Mouse (Mus musculus) CH12.LX (cell line): ENCODE results near the gene Cxcr6. TPM values are rescaled to one million over a fixed set of nuclear protein-coding genes. Genes with fewer than 3 reads are reported as not detected.

Experiments
- DNase-seq: peaks from one replicate; pipeline ENCODE4 v3.0.0-alpha.2; 2013; ENCODE audit errors: extremely low read depth
- H3K27ac ChIP-seq: 2 replicates; pipeline ENCODE4 v1.5.1; 2012; ENCODE audit warnings: low read depth, mild to moderate bottlenecking, control low read depth, moderate library complexity; ENCODE audit not compliant: insufficient read depth
- H3K27me3 ChIP-seq: replicated peaks from 2 replicates; pipeline ENCODE3; 2012; ENCODE audit warnings: inconsistent platforms
- H3K36me3 ChIP-seq, 2 experiments: replicated peaks in 1 of 2; 2 replicates each; pipeline versions ENCODE3 to v1.6.1; 2012; ENCODE audit warnings: inconsistent platforms in 1 of 2, low read length in 1 of 2, mild to moderate bottlenecking in 1 of 2, mixed read lengths in 1 of 2, moderate library complexity in 1 of 2; ENCODE audit not compliant: control insufficient read depth in 1 of 2, insufficient read depth in 1 of 2
- H3K4me1 ChIP-seq, 2 experiments: 2 replicates each; pipeline ENCODE4 v1.6.1; 2012; ENCODE audit warnings: inconsistent platforms in 1 of 2, moderate library complexity in 1 of 2; ENCODE audit not compliant: insufficient read depth in 2 of 2, control insufficient read depth in 1 of 2
- H3K4me2 ChIP-seq: 2 replicates; pipeline ENCODE4 v1.6.1; 2012; ENCODE audit warnings: low read depth, mild to moderate bottlenecking, control low read depth; ENCODE audit not compliant: poor library complexity, insufficient read depth, severe bottlenecking
- H3K4me3 ChIP-seq, 3 experiments: fragments of 150-350 bp in 1 of 3; sonication (generic) in 1 of 3; replicated peaks in 1 of 3; 2 replicates each; pipeline versions ENCODE3 to v1.5.1; 2011 to 2012; ENCODE audit warnings: low read depth in 2 of 3, low read length in 2 of 3, mild to moderate bottlenecking in 2 of 3, moderate library complexity in 2 of 3, control low read depth in 1 of 3, improper control_type of control experiment in 1 of 3, inconsistent platforms in 1 of 3, mixed read lengths in 1 of 3; ENCODE audit not compliant: poor library complexity in 1 of 3
- H3K79me2 ChIP-seq: replicated peaks from 2 replicates; pipeline ENCODE4 v1.6.1; 2012; ENCODE audit warnings: mild to moderate bottlenecking, moderate library complexity; ENCODE audit not compliant: control insufficient read depth, poor library complexity, insufficient read depth, severe bottlenecking; ENCODE audit errors: extremely low read depth
- H3K9ac ChIP-seq: 2 replicates; pipeline ENCODE4 v1.6.1; 2012; ENCODE audit warnings: low read depth, mild to moderate bottlenecking, control low read depth, moderate library complexity; ENCODE audit not compliant: insufficient read depth
- H3K9me3 ChIP-seq: replicated peaks from 2 replicates; pipeline ENCODE3; 2012; ENCODE audit warnings: low read length, inconsistent platforms, mixed read lengths
- EP300 ChIP-seq: IDR thresholded peaks from 2 replicates; pipeline ENCODE4 v1.6.1; 2011; ENCODE audit warnings: low read length, improper control_type of control experiment
- ETS1 ChIP-seq: conservative IDR thresholded peaks from 2 replicates; pipeline ENCODE4 v1.6.1; 2012; ENCODE audit warnings: low read depth, mild to moderate bottlenecking, inconsistent platforms, low read length, improper control_type of control experiment, moderate library complexity
- HCFC1 ChIP-seq: IDR thresholded peaks from 2 replicates; pipeline ENCODE4 v1.6.1; 2012; ENCODE audit warnings: low read depth, mild to moderate bottlenecking, inconsistent platforms, low read length, improper control_type of control experiment
- JUN ChIP-seq: IDR thresholded peaks from 2 replicates; pipeline ENCODE4 v1.6.1; 2011; ENCODE audit warnings: low read depth, mild to moderate bottlenecking, low read length, improper control_type of control experiment, moderate library complexity; ENCODE audit not compliant: insufficient read depth
- MAX ChIP-seq: IDR thresholded peaks from 2 replicates; pipeline ENCODE4 v1.6.1; 2011; ENCODE audit warnings: low read length, improper control_type of control experiment
- MEF2A ChIP-seq: IDR thresholded peaks from 2 replicates; pipeline ENCODE4 v1.6.1; 2014; ENCODE audit warnings: low read depth, mild to moderate bottlenecking, inconsistent platforms, low read length, improper control_type of control experiment, borderline replicate concordance
- MXI1 ChIP-seq: IDR thresholded peaks from 2 replicates; pipeline ENCODE4 v1.6.1; 2011; ENCODE audit warnings: mild to moderate bottlenecking, low read depth, low read length, improper control_type of control experiment
- NRF1 ChIP-seq: IDR thresholded peaks from 2 replicates; pipeline ENCODE4 v1.6.1; 2014; ENCODE audit warnings: low read depth, mild to moderate bottlenecking, inconsistent platforms, low read length, improper control_type of control experiment, moderate library complexity
- PAX5 ChIP-seq: IDR thresholded peaks from 2 replicates; pipeline ENCODE4 v1.6.1; 2012; ENCODE audit warnings: low read length, inconsistent platforms, mixed read lengths
- POLR2AphosphoS2 ChIP-seq: IDR thresholded peaks from 2 replicates; pipeline ENCODE4 v1.6.1; 2011; ENCODE audit warnings: low read depth, low read length, improper control_type of control experiment
- RCOR1 ChIP-seq: conservative IDR thresholded peaks from 2 replicates; pipeline ENCODE4 v1.6.1; 2012; ENCODE audit warnings: low read depth, mild to moderate bottlenecking, inconsistent platforms, low read length, improper control_type of control experiment
- SIN3A ChIP-seq: IDR thresholded peaks from 2 replicates; pipeline ENCODE4 v1.6.1; 2012; ENCODE audit warnings: low read length, improper control_type of control experiment, inconsistent platforms
- TBP ChIP-seq: conservative IDR thresholded peaks from 2 replicates; pipeline ENCODE4 v1.6.1; 2011; ENCODE audit warnings: low read depth, low read length, improper control_type of control experiment
- TCF12 ChIP-seq: IDR thresholded peaks from 2 replicates; pipeline ENCODE4 v1.6.1; 2014; ENCODE audit warnings: low read depth, mild to moderate bottlenecking, inconsistent platforms, low read length, improper control_type of control experiment
- USF1 ChIP-seq: IDR thresholded peaks from 2 replicates; pipeline ENCODE4 v1.6.1; 2014; ENCODE audit warnings: low read depth, mild to moderate bottlenecking, inconsistent platforms, low read length, improper control_type of control experiment
- USF2 ChIP-seq: conservative IDR thresholded peaks from 2 replicates; pipeline ENCODE4 v1.6.1; 2011; ENCODE audit warnings: low read depth, low read length, improper control_type of control experiment
- ZKSCAN1 ChIP-seq: IDR thresholded peaks from 2 replicates; pipeline ENCODE4 v1.6.1; 2012; ENCODE audit warnings: low read depth, inconsistent platforms, low read length, improper control_type of control experiment, borderline replicate concordance
- dilution Hi-C: fragments of 300-500 bp; cut with MboI; formaldehyde crosslinking; loops from 2 replicates; pipeline ENCODE4 v1.14.3; 2020; ENCODE audit warnings: low sequenced_read_pairs; ENCODE audit not compliant: extremely low pct_unique_long_range_greater_than_20kb, extremely low pct_ligation_motif_present
- in situ Hi-C: fragments of 300-500 bp; cut with MboI; formaldehyde crosslinking; loops from 3 replicates; pipeline ENCODE4 v1.14.3; 2019; ENCODE audit warnings: low sequenced_read_pairs, low pct_ligation_motif_present, low pct_unique_long_range_greater_than_20kb, mixed read lengths
- polyA plus RNA-seq: library from polyadenylated mRNA; unstranded; fragments of >175 nt; gene quantifications from 2 replicates; pipeline ENCODE4 v1.2.1, GENCODE M21; 2012; ENCODE audit warnings: low read depth; ENCODE audit not compliant: insufficient read length
- total RNA-seq, 2 experiments: library from RNA; depleted of rRNA; stranded (reverse); fragments of 300-350 nt in 1 of 2; fragments of >200 nt in 1 of 2; gene quantifications; 2 replicates each; pipeline ENCODE4 v1.2.3; 2012 to 2014

The Cxcr6 gene
- total and polyA plus RNA-seq, 3 experiments = 0.08 to 1.4 (median 1.0) TPM

DNA sequence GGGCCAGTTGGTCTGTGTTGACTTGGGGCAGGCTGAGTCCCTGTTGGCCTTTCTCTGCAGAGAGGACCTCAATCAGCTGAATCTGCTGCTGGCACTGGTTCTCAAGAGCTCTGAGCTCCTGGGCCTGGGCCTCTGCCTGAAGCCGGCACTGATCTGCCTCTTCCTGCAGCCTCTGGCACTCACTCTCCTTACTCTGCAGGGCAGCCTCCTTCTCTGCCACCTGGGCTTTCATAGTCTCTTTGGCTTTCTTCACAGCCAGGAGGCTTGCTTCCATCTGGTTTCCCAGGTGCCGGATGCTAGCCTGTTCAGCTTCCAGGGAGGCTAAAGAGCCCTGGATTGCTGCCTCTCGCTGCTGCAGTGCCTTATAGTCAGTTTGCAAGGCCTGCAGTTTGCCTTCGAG is 22.6 kb downstream of the Cxcr6 start:
- Histone ChIP-seq H3K36me3 (peaks cover 69 to 91% of the 10 kb centered on the region in 2 experiments), H3K4me3 (no peak overlapping the region), H3K9ac (no peak overlapping the region), H3K27ac (no peak overlapping the region), H3K9me3 (no peaks in the 10 kb centered on the region), H3K4me1 (no peaks in the 10 kb centered on the region), H3K27me3 (no peaks in the 10 kb centered on the region), H3K79me2 (no peaks in the 10 kb centered on the region), H3K4me2 (no peak overlapping the region)
- dilution Hi-C loops (no loop called here), in situ Hi-C loops (no loop called here)
- no peak for DNase-seq
- TF ChIP-seq TBP (no peak), USF1 (no peak), POLR2AphosphoS2 (no peak), MEF2A (no peak), TCF12 (no peak), HCFC1 (no peak), SIN3A (no peak), MAX (no peak), PAX5 (no peak), EP300 (no peak), NRF1 (no peak), ZKSCAN1 (no peak)

DNA sequence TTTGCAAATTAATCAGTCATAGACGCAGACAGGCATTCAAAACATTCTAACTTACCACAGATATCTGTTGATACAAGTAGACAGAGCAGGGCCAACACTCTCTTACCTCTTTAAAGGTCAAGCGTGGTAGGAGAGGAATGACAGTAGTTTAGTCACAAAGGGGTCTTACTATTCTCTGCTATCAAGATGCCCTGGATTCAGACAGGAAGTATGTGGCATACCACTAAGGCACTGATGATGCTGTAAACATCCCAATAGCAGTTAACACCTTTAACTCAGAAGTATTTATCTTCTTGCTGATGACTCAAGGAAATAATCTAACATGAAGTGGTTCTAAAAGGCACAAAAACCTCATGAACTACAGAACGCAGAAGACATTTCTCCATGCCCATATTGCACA is 29.6 kb downstream of the Cxcr6 start:
- Histone ChIP-seq H3K79me2 (no peaks in the 10 kb centered on the region), H3K9me3 (no peaks in the 10 kb centered on the region), H3K36me3 (peaks cover 74 to 90% of the 10 kb centered on the region in 2 experiments), H3K4me3 (no peak overlapping the region), H3K4me2 (no peak overlapping the region), H3K27me3 (no peaks in the 10 kb centered on the region), H3K27ac (no peak overlapping the region), H3K9ac (no peak overlapping the region), H3K4me1 (peaks cover 0 to 4% of the 10 kb centered on the region in 2 experiments; a peak in 1 of 4 replicates)
- TF ChIP-seq RCOR1 (no peak), USF2 (no peak), JUN (no peak), HCFC1 (no peak), ETS1 (no peak), MXI1 (no peak)
- dilution Hi-C loops = no loop called here
- in situ Hi-C loops = no loop called here
- DNase-seq = no peak
